Mouse (Mus musculus) small intestine, adult 2 months (tissue): ENCODE data around the gene Ppfia1. TPM values are rescaled to one million over a fixed set of nuclear protein-coding genes. Genes with fewer than 3 reads are reported as not detected.

Source experiments
- H3K27ac ChIP-seq: fragments of 200-500 bp; 2 replicates; pipeline ENCODE4 v1.5.1; 2012; ENCODE audit warnings: low read depth, low read length, control low read depth, inconsistent platforms; ENCODE audit not compliant: insufficient read depth
- H3K27me3 ChIP-seq: fragments of 200-500 bp; 2 replicates; pipeline ENCODE4 v1.6.1; 2012; ENCODE audit warnings: mild to moderate bottlenecking, moderate library complexity, low read length, inconsistent platforms; ENCODE audit not compliant: control insufficient read depth, insufficient read depth
- H3K36me3 ChIP-seq: fragments of 200-500 bp; 2 replicates; pipeline ENCODE4 v1.6.1; 2012; ENCODE audit warnings: mild to moderate bottlenecking, low read length, control low read depth, inconsistent platforms; ENCODE audit not compliant: control insufficient read depth, insufficient read depth
- H3K4me1 ChIP-seq: fragments of 200-500 bp; 2 replicates; pipeline ENCODE4 v1.6.1; 2012; ENCODE audit warnings: low read length, inconsistent platforms, mixed read lengths; ENCODE audit not compliant: control insufficient read depth, insufficient read depth, insufficient read length
- H3K4me3 ChIP-seq: fragments of 200-500 bp; 2 replicates; pipeline ENCODE4 v1.5.1; 2012; ENCODE audit warnings: low read depth, mild to moderate bottlenecking, control low read depth, inconsistent platforms, low read length, moderate library complexity
- CTCF ChIP-seq: fragments of 200-500 bp; IDR thresholded peaks from 2 replicates; pipeline ENCODE4 v1.5.1; 2012; ENCODE audit warnings: low read depth, mild to moderate bottlenecking, control low read depth, inconsistent platforms, low read length, moderate library complexity, mixed read lengths; ENCODE audit not compliant: insufficient replicate concordance, insufficient read length; ENCODE audit errors: extremely low read depth
- POLR2A ChIP-seq: fragments of 200-500 bp; IDR thresholded peaks from 2 replicates; pipeline ENCODE4 v1.6.1; 2012; ENCODE audit warnings: low read depth, mild to moderate bottlenecking, control low read depth, inconsistent platforms, low read length, moderate library complexity
- WGBS: fragments of 180-500 bp; shearing (Covaris S2); methylation state at CpG from one replicate; pipeline ENCODE4 v1.1.7; 2018; 5-methylcytosine and 5-hydroxymethylcytosine counted together
- polyA plus RNA-seq: library from polyadenylated mRNA; depleted of rRNA; stranded (reverse); fragments of >200 nt; gene quantifications from 2 replicates; pipeline ENCODE4 v1.2.3, GENCODE M21; 2012; rRNA removed

The Ppfia1 gene
- polyA plus RNA-seq, result 10.4 and 22.3 TPM in 2 replicates

- peaks cover 6% of the 10 kb centered on the region; the same call in 1 of the 2 replicates for H3K4me1 ChIP-seq
- under 1% methylated on average over 97 of the region's 97 CpGs for WGBS
- peak within 1 kb of the TSS; percentile 90 for H3K4me3 ChIP-seq
- H3K36me3 ChIP-seq, result peaks cover 12% of the 10 kb centered on the region
- H3K27ac ChIP-seq, result peak within 1 kb of the TSS; percentile 49; the same call in 1 of the 2 replicates
- no peaks in the 10 kb centered on the region for H3K27me3 ChIP-seq
- TF ChIP-seq POLR2A, result peak; percentile 86; the same call in 1 of the 2 replicates
- no peak for TF ChIP-seq CTCF
Observed at GRCm38 (mm10) chr7:144553237-144554122, at the start of gene Ppfia1. Ppfia1 (minus strand) TSS chr7:144553729.

GRCm38 (mm10) chr7:144600333-144600900 lies 46.9 kb upstream of the Ppfia1 start:
- no peak overlapping the region for H3K27ac ChIP-seq
- no peaks in the 10 kb centered on the region for H3K36me3 ChIP-seq
- no peaks in the 10 kb centered on the region for H3K27me3 ChIP-seq
- WGBS, result 80% methylated on average over 6 of the region's 6 CpGs
- no peak for TF ChIP-seq POLR2A
- peaks cover 10% of the 10 kb centered on the region; the same call in 1 of the 2 replicates for H3K4me1 ChIP-seq
- no peak overlapping the region for H3K4me3 ChIP-seq

- WGBS, result 81% methylated on average over 3 of the region's 3 CpGs
- Histone ChIP-seq H3K4me1 (no peaks in the 10 kb centered on the region), H3K36me3 (no peaks in the 10 kb centered on the region), H3K4me3 (no peak overlapping the region), H3K27me3 (no peaks in the 10 kb centered on the region), H3K27ac (no peak overlapping the region)
- no peak for TF ChIP-seq POLR2A
- TF ChIP-seq CTCF, result no peak
Observed at GRCm38 (mm10) chr7:144589508-144589907, 36.0 kb upstream of the Ppfia1 start.

- TF ChIP-seq POLR2A (no peak), CTCF (peak; percentile 56; the same call in 1 of the 2 replicates)
- WGBS, result 43% methylated on average over 2 of the region's 2 CpGs
- Histone ChIP-seq H3K27ac (no peak overlapping the region), H3K36me3 (no peaks in the 10 kb centered on the region), H3K27me3 (no peaks in the 10 kb centered on the region), H3K4me1 (no peaks in the 10 kb centered on the region), H3K4me3 (no peak overlapping the region)
Observed at GRCm38 (mm10) chr7:144587291-144587690, 33.8 kb upstream of the Ppfia1 start.

GRCm38 (mm10) chr7:144585648-144586047 lies 32.1 kb upstream of the Ppfia1 start:
- H3K4me1 ChIP-seq, result peaks cover 6% of the 10 kb centered on the region
- 26% methylated on average over 6 of the region's 6 CpGs for WGBS

GRCm38 (mm10) chr7:144583619-144584018 lies 30.1 kb upstream of the Ppfia1 start:
- no peak for TF ChIP-seq POLR2A
- TF ChIP-seq CTCF, result peak; percentile 38; the same call in 1 of the 2 replicates
- 11% methylated on average over 4 of the region's 4 CpGs for WGBS
- Histone ChIP-seq H3K27ac (no peak overlapping the region), H3K36me3 (peaks cover 8% of the 10 kb centered on the region), H3K4me3 (no peak overlapping the region), H3K4me1 (peaks cover 17% of the 10 kb centered on the region), H3K27me3 (no peaks in the 10 kb centered on the region)

More at GRCm38 (mm10) chr7:144585648-144586047, 32.1 kb upstream of the Ppfia1 start:
- TF ChIP-seq POLR2A (no peak), CTCF (peak; percentile 97)
- no peaks in the 10 kb centered on the region for H3K36me3 ChIP-seq
- no peaks in the 10 kb centered on the region for H3K27me3 ChIP-seq
- no peak overlapping the region for H3K27ac ChIP-seq
- H3K4me3 ChIP-seq, result no peak overlapping the region
